Mouse (Mus musculus) midbrain, embryonic 14.5 days (tissue): ENCODE measurements at regions not wholly inside any gene's neighbourhood (a gene's known extent, or its start where the extent isn't known, plus 50 kb on each side); places are given as distances from the start of the nearest gene placed in this dataset.

Source experiments
- ATAC-seq: fragments of 200-750 bp; cut with Nextera tagmentation; 2 replicates; pipeline ENCODE4 v1.8.0; 2017; ENCODE audit warnings: moderate number of reproducible peaks, moderate library complexity; ENCODE audit not compliant: low FRiP score, low TSS enrichment
- DNase-seq: peaks from one replicate; pipeline ENCODE4 v3.0.0-alpha.2; 2015
- H3K27ac ChIP-seq: fragments of 300-500 bp; sonication (generic); replicated peaks from 2 replicates; pipeline ENCODE4 v1.5.1; 2014; ENCODE audit warnings: mild to moderate bottlenecking, low read depth, low read length, moderate library complexity
- H3K27me3 ChIP-seq: fragments of 300-500 bp; sonication (generic); 2 replicates; pipeline ENCODE4 v1.6.1; 2014; ENCODE audit warnings: low read length, control low read depth, mixed read lengths; ENCODE audit not compliant: control insufficient read depth, insufficient read depth
- H3K36me3 ChIP-seq: fragments of 300-500 bp; sonication (generic); 2 replicates; pipeline ENCODE4 v1.6.1; 2014; ENCODE audit warnings: low read length, control low read depth; ENCODE audit not compliant: control insufficient read depth, insufficient read depth
- H3K4me1 ChIP-seq: fragments of 300-500 bp; sonication (generic); 2 replicates; pipeline ENCODE4 v1.6.1; 2014; ENCODE audit warnings: mild to moderate bottlenecking, antibody characterized with exemption, low read length, control low read depth; ENCODE audit not compliant: control insufficient read depth, insufficient read depth
- H3K4me2 ChIP-seq: fragments of 300-500 bp; sonication (generic); 2 replicates; pipeline ENCODE4 v1.6.1; 2014; ENCODE audit warnings: mild to moderate bottlenecking, low read length, moderate library complexity
- H3K4me3 ChIP-seq: fragments of 300-500 bp; sonication (generic); replicated peaks from 2 replicates; pipeline ENCODE4 v1.5.1; 2014; ENCODE audit warnings: low read depth, low read length
- H3K9ac ChIP-seq: fragments of 300-500 bp; sonication (generic); replicated peaks from 2 replicates; pipeline ENCODE4 v1.6.1; 2014; ENCODE audit warnings: mild to moderate bottlenecking, low read length, moderate library complexity
- H3K9me3 ChIP-seq: fragments of 300-500 bp; sonication (generic); 2 replicates; pipeline ENCODE4 v1.6.1; 2016; ENCODE audit warnings: low read length, control low read depth, mixed read lengths; ENCODE audit not compliant: control insufficient read depth
- WGBS: fragments of 180-500 bp; shearing (Covaris S2); extraction: QIAGEN DNeasy Blood & Tissue Kit; methylation state at CpG from one replicate; pipeline ENCODE4 v1.1.7; 2014; 5-methylcytosine and 5-hydroxymethylcytosine counted together

DNA sequence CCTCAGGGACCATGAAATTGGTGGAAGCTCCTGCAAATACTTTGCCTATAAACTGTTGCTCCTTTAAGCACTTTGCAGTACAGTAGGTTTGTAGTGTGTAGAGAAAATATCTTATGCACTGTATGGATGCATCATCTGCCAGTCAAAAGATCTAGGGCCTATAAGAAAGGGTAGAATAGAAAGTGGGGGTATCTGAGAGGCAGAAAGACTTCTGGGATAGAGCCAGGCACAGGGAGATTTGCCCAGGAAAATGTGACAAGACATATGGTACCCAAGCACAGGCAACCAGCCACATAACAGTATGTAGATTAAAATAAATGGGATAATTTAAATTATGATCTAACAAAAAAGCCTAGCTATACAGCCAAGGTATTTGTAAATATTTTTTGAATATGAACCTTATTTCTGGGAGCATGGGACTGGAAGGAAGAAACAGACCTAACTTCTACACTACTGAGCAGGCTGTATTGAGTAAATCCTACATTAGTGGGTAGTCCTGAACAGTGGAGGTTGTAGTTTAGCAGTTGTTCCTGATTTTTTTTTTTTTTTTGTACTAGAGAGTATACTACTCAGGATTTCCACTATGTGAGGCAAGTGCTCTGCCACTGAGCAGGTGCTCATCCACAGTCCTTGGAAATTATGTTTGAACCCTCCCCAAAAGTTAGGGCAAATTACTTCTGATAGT is 754.1 kb downstream of the Hace1 start:
- Histone ChIP-seq H3K36me3 (no peaks in the 10 kb centered on the region), H3K4me1 (no peaks in the 10 kb centered on the region), H3K4me3 (no peak overlapping the region), H3K9me3 (no peaks in the 10 kb centered on the region), H3K9ac (no peak overlapping the region), H3K27me3 (no peaks in the 10 kb centered on the region), H3K27ac (no peak overlapping the region), H3K4me2 (no peak overlapping the region)
- DNase-seq (no peak), ATAC-seq (no peak)

DNA sequence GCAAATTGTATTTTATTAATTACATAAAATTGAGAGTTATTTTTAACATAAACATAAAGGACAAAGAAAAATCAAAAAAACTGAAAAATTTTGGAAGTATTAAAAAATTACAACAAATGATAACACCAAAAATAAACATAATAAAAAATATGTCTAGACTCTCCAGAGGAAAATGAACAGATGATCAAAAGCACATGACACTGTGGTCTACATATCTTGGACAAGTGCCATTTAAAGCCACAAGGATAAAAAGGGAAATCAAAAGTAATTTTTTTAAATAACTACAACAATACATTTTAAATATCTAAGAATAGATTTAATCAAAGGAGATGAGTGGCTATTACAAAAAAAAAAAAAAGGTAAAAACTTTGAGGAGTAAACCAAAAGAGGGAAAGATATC is 755.6 kb downstream of the Hace1 start:
- Histone ChIP-seq H3K4me2 (no peak overlapping the region), H3K4me1 (no peaks in the 10 kb centered on the region), H3K9ac (no peak overlapping the region), H3K36me3 (no peaks in the 10 kb centered on the region), H3K9me3 (no peaks in the 10 kb centered on the region), H3K27me3 (no peaks in the 10 kb centered on the region), H3K4me3 (no peak overlapping the region), H3K27ac (no peak overlapping the region)
- ATAC-seq, result no peak
- DNase-seq, result no peak

DNA sequence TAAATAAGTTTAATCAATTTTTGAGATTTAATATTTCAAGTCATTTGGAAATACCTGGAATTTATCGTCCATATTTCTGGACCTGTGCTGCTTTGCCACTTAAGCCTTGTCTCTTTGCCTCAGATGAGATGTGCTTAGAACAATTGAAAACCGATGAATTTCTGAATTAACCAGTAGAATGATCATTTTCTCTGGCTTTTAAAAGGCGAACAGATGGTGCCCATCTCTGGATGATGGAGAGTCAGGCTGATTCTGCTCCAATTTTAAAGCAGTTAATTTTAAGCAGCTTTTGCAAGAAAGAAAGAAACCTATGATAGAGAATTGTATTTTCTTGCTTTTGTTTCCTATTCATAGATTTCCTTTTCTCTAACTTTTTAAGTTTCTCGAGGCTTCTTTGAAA is 767.7 kb downstream of the Hace1 start:
- no peak for ATAC-seq
- H3K36me3 ChIP-seq, result no peaks in the 10 kb centered on the region
- no peaks in the 10 kb centered on the region for H3K9me3 ChIP-seq
- no peaks in the 10 kb centered on the region for H3K4me1 ChIP-seq
- H3K4me3 ChIP-seq, result no peak overlapping the region
- no peak overlapping the region for H3K27ac ChIP-seq
- WGBS, result 71% methylated on average over 4 of the region's 4 CpGs
- no peak overlapping the region for H3K9ac ChIP-seq
- no peaks in the 10 kb centered on the region for H3K27me3 ChIP-seq
- no peak overlapping the region for H3K4me2 ChIP-seq
- peak; percentile 2 for DNase-seq

DNA sequence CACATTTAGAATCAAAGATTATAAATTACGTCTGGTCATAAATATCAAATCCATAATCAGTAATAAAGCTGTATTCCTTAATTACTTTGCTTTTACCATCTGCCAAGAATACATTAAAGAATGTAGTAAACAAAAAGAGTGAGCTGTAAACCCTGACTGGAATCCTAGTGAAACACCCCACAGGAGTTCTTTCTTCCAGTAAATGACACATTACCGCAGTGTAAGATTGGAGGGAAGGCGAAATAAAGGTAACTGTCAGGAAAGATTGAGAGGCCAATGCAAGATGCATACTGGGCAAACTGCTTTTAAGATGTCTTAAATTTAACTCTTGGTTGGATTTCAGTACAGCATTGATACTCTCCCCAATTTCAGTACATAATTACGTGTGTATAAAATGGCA is 772.0 kb downstream of the Hace1 start:
- H3K36me3 ChIP-seq, result no peaks in the 10 kb centered on the region
- WGBS, result 44% methylated on average over 4 of the region's 4 CpGs
- H3K4me1 ChIP-seq, result no peaks in the 10 kb centered on the region
- DNase-seq (peak; percentile 20), ATAC-seq (no peak)
- no peaks in the 10 kb centered on the region for H3K27me3 ChIP-seq
- H3K9ac ChIP-seq, result no peak overlapping the region
- H3K27ac ChIP-seq, result no peak overlapping the region
- no peaks in the 10 kb centered on the region for H3K9me3 ChIP-seq
- H3K4me3 ChIP-seq, result no peak overlapping the region
- H3K4me2 ChIP-seq, result no peak overlapping the region

DNA sequence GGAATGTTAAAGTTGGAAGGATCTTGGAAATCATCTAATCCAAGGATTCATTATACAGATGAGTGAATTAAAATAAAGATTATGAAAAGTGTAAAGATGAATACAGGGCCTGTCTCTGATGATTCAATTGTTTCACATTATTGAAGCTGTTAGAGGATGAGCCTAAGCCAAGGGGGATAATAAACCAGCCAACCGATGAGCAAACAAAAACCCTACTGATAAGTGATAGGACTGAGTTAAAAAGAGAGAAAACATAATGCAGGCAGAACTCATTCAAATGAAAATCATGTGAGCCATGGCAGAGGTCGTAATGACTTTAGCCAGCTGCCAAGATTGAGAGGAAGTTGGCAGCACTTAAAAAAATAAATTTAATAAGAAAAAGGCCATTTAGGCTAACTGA is 772.6 kb downstream of the Hace1 start:
- no peak overlapping the region for H3K27ac ChIP-seq
- DNase-seq (peak; percentile 23), ATAC-seq (no peak)
- H3K27me3 ChIP-seq, result no peaks in the 10 kb centered on the region
- H3K36me3 ChIP-seq, result no peaks in the 10 kb centered on the region
- H3K9me3 ChIP-seq, result no peaks in the 10 kb centered on the region
- 14% methylated on average over 2 of the region's 2 CpGs for WGBS
- H3K4me3 ChIP-seq, result no peak overlapping the region
- no peak overlapping the region for H3K9ac ChIP-seq
- H3K4me1 ChIP-seq, result no peaks in the 10 kb centered on the region
- H3K4me2 ChIP-seq, result no peak overlapping the region

DNA sequence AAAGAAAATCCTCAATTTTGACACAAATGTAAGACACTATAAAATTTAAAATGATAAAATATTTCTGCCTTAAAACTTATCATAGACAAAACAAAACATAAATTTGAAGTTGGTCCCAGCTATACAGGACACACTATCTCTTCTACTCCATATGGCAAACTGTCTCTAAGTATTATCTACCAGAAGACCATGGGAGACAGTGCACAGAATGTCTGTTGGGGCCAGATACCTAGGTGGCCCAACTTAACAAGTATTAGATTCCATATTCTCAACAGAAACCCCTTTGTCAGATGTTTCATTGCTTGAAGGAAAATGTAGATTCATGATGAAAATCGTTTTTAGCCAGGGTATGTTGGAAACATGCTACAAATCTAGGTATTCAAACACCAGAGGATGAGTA is 779.1 kb downstream of the Hace1 start:
- Histone ChIP-seq H3K9me3 (no peaks in the 10 kb centered on the region), H3K36me3 (no peaks in the 10 kb centered on the region), H3K27me3 (no peaks in the 10 kb centered on the region), H3K4me2 (no peak overlapping the region), H3K4me3 (no peak overlapping the region), H3K27ac (no peak overlapping the region), H3K4me1 (no peaks in the 10 kb centered on the region), H3K9ac (no peak overlapping the region)
- ATAC-seq (no peak), DNase-seq (no peak)
- WGBS, result 71% methylated on average over 1 of the region's 1 CpGs

DNA sequence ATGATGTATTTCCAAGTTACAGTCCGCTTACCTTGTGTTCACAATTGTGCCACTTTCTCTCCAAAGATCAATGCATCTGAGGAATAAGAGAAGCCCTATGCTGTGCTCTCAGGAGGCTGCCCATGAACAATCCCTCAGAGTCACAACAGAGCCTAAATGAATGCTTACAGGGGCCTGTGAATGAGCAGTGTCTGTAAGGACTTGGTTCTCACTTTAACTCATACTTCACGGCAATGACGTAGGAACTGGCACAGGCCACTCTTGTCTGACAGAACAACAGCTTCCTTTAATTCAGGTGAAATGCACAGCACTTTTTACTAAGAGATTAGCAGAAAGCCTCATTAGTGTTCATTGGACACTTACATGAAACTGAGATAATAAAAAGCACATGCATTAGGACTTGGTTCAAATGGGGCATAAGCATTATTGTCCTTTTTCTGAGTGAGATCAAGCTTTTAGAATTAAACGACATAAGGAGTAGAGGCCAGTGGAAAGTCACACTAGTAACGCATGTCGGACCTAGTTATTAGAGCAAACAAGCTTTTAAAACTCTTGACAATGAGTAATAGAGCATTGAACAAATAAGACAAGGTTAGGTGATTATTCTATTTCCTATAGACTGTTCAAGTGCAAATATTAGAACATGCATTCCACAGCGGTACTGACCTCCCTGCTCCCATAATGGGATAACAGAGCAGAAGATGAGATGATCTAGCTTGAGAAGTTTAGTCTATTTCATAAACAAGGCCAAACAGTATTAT is 796.3 kb downstream of the Hace1 start:
- no peaks in the 10 kb centered on the region for H3K27me3 ChIP-seq
- H3K9me3 ChIP-seq, result no peaks in the 10 kb centered on the region
- H3K4me1 ChIP-seq, result no peaks in the 10 kb centered on the region
- no peak overlapping the region for H3K27ac ChIP-seq
- no peak overlapping the region for H3K4me3 ChIP-seq
- H3K9ac ChIP-seq, result no peak overlapping the region
- H3K4me2 ChIP-seq, result no peak overlapping the region
- H3K36me3 ChIP-seq, result no peaks in the 10 kb centered on the region
- ATAC-seq (no peak), DNase-seq (no peak)
- 80% methylated on average over 7 of the region's 7 CpGs for WGBS

DNA sequence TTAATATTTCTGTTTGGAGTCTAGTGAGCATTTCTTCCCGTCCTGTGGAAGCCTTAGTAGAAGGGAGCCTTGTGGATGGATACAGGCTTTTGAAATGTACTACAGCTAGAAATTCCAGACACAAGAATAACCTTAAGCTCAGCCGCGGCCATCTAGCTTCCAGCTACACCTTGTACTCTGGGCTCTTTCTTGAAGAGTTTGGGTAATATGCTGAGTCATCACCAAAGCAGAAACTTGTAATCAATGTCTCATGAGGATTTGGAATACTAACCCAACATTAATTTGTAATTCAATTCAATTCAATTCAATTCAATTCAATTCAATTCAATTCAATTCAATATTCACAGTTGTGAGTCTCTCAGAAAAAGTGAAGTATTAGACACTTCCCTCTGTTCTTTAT is 797.0 kb downstream of the Hace1 start:
- Histone ChIP-seq H3K9me3 (no peaks in the 10 kb centered on the region), H3K4me3 (no peak overlapping the region), H3K4me1 (no peaks in the 10 kb centered on the region), H3K27me3 (no peaks in the 10 kb centered on the region), H3K36me3 (no peaks in the 10 kb centered on the region), H3K27ac (no peak overlapping the region), H3K4me2 (no peak overlapping the region), H3K9ac (no peak overlapping the region)
- DNase-seq (no peak), ATAC-seq (no peak)
- 93% methylated on average over 3 of the region's 3 CpGs for WGBS

DNA sequence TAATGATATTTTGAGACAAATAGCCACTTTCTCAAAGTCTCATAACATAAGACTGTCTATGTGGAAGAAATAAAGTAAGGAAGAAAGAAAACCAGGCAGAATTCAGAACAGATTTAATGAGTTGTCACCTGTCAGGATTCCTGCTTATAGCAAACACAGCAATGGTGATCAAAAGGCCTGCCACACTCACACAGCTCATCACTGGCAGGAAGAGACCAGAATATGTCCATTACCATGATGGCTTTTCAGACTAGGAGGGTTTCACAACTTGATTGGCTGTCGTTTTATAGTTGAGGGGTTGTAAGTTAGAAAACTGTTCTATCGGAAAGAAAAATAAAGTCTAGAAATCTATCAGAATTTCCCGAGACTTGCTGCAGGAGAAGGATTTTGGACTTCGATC is 819.5 kb downstream of the Hace1 start:
- H3K9ac ChIP-seq, result no peak overlapping the region
- DNase-seq (no peak), ATAC-seq (no peak; the same call in 1 of the 2 replicates)
- no peaks in the 10 kb centered on the region for H3K27me3 ChIP-seq
- H3K27ac ChIP-seq, result no peak overlapping the region
- WGBS, result 84% methylated on average over 4 of the region's 4 CpGs
- no peak overlapping the region for H3K4me3 ChIP-seq
- no peaks in the 10 kb centered on the region for H3K36me3 ChIP-seq
- H3K4me1 ChIP-seq, result no peaks in the 10 kb centered on the region
- H3K4me2 ChIP-seq, result no peak overlapping the region
- no peaks in the 10 kb centered on the region for H3K9me3 ChIP-seq
